Mouse (Mus musculus) CH12.LX (cell line): Measurements from ENCODE around the gene Asic2.

Experiments
- CHD1 ChIP-seq: IDR thresholded peaks from 2 replicates; pipeline ENCODE4 v1.6.1; 2012; ENCODE audit warnings: low read depth, low read length, improper control_type of control experiment, inconsistent platforms
- CTCF ChIP-seq, 2 experiments: IDR thresholded peaks in 1 of 2; conservative IDR thresholded peaks in 1 of 2; 2 replicates each; pipeline ENCODE4 v1.5.1; 2011 to 2012; ENCODE audit warnings: low read depth in 2 of 2, low read length in 2 of 2, improper control_type of control experiment in 1 of 2, inconsistent platforms in 1 of 2, mild to moderate bottlenecking in 1 of 2, moderate library complexity in 1 of 2
- SMC3 ChIP-seq: IDR thresholded peaks from 2 replicates; pipeline ENCODE4 v1.6.1; 2011; ENCODE audit warnings: low read depth, low read length, improper control_type of control experiment
- UBTF ChIP-seq: IDR thresholded peaks from 2 replicates; pipeline ENCODE4 v1.6.1; 2012; ENCODE audit warnings: low read depth, mild to moderate bottlenecking, inconsistent platforms, low read length, improper control_type of control experiment, moderate library complexity

DNA sequence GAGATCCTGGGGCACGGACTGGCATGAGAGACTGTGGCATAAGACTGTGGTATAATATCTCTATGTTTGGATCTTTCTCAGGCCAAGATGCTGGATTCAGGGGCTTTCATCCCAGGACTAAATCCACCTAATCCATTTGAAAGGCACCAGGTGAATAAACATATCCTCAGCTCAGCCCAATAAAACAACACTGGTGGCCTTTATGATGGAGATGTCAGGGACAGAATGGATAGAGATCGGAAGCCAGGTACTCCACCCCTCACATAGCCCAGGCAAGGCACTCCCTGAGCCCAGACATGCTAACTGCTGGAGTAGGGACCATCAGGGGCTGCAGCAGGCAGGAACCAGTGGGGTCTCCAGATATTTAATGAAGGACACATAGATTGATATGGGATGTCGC lies 637.3 kb downstream of the Asic2 start:
- TF ChIP-seq CTCF (conservative IDR thresholded peaks at IDR 0.05 in 1 of 2, IDR thresholded peaks at IDR 0.05 in 1 of 2; ENCODE audit: low read depth in 2 of 2, low read length in 2 of 2) (no peak), SMC3 (no peak), CHD1 (no peak), UBTF (no peak)
